Comparison of ENCODE assay signal across 9 mouse cellular contexts in genomic region chr9:61375802-61376561, GRCm38 (mm10). TPM values are rescaled to one million over a fixed set of nuclear protein-coding genes. Genes with fewer than 3 reads are reported as not detected.
DNase-seq lines count a peak whose midpoint lies in the region; ATAC-seq and TF ChIP-seq lines count a peak whose summit lies in the region.
"Had no signal": no experiment of that assay in that cellular context is flagged by ENCODE, and none has a peak within 500 bp of the region (broad histone marks: within the 10 kb centered on the region; RNA-seq: fewer than 3 reads in every experiment).

No protein-coding gene starts in this region.

- ATAC-seq in heart, embryonic 14.5 days (ENCODE audit: insufficient number of reproducible peaks, insufficient read depth, low FRiP score, low read depth) = no peak
- ATAC-seq in granulocyte monocyte progenitor cell, adult 5-6 weeks (replicated peaks; ENCODE audit: poor library complexity, severe bottlenecking) = 0 out of 2 replicates have a peak, but pooled peaks have one; percentile 12
- ATAC-seq in lung, postnatal 0 days = no peak
- no peak for ATAC-seq in activated CD4-positive, CD25-positive, alpha-beta regulatory T cell, adult 4 months

- H3K9me3 ChIP-seq in heart, embryonic 14.5 days (ENCODE audit: control insufficient read depth, low read length) = no peaks in the 10 kb centered on the region
- H3K9me3 ChIP-seq in MEL (replicated peaks; ENCODE audit: insufficient read depth, low read length) = no peaks in the 10 kb centered on the region
- no peaks in the 10 kb centered on the region for H3K9me3 ChIP-seq in lung, postnatal 0 days (ENCODE audit: low read length)

- peak; percentile 61 to 68 for TF ChIP-seq EP300 in MEL (IDR thresholded peaks at IDR 0.05; ENCODE audit: low read depth in 1 of 2, low read length in 2 of 2)
- TF ChIP-seq EP300 in lung, postnatal 0 days (IDR thresholded peaks at IDR 0.05) = no peak

- DNase-seq in heart, postnatal 14 days = no peak
- peak; percentile 57 for DNase-seq in MEL (ENCODE audit: low read depth, low spot score)
- no peak for DNase-seq in lung, postnatal 0 days (ENCODE audit: low spot score)
- DNase-seq in embryo, embryonic 10 days (ENCODE audit: low spot score) = no peak
- DNase-seq in cerebellum, postnatal 4 days (ENCODE audit: low spot score in 2 of 2) = no peak
- DNase-seq: cerebellum, postnatal 36 days had no signal

- no peak for TF ChIP-seq POLR2A in MEL (IDR thresholded peaks at IDR 0.05; ENCODE audit: control insufficient read depth in 1 of 2, insufficient read depth in 1 of 2, low read depth in 1 of 2, low read length in 2 of 2, poor library complexity in 1 of 2)

- 66% methylated on average over 11 of the region's 11 CpGs for WGBS in heart, embryonic 14.5 days
- 50% methylated on average over 11 of the region's 11 CpGs for WGBS in lung, postnatal 0 days

- intact Hi-C loops in heart, postnatal 14 days (cut with DNase I) = no loop called here

- peaks cover 33 to 83% of the 10 kb centered on the region in 2 experiments for H3K4me1 ChIP-seq in heart, embryonic 14.5 days (ENCODE audit: control insufficient read depth in 2 of 2, insufficient read depth in 2 of 2, low read length in 2 of 2)
- peaks cover 25 to 40% of the 10 kb centered on the region in 2 experiments for H3K4me1 ChIP-seq in MEL (ENCODE audit: control insufficient read depth in 1 of 2, insufficient read depth in 2 of 2, low read length in 2 of 2)
- peaks cover 32% of the 10 kb centered on the region for H3K4me1 ChIP-seq in lung, postnatal 0 days (ENCODE audit: insufficient read depth, low read depth, low read length)

- TF ChIP-seq RAD21 in MEL (IDR thresholded peaks at IDR 0.05; ENCODE audit: low read depth, low read length) = no peak

- H3K27ac ChIP-seq in heart, embryonic 14.5 days (replicated peaks in 1 of 2; ENCODE audit: control insufficient read depth in 1 of 2, insufficient read depth in 1 of 2, low read depth in 2 of 2, low read length in 2 of 2) = no peak overlapping the region
- H3K27ac ChIP-seq in MEL (ENCODE audit: control insufficient read depth, low read depth, low read length) = peak overlapping the region; percentile 58
- no peak overlapping the region for H3K27ac ChIP-seq in lung, postnatal 0 days (ENCODE audit: low read length)

- peak overlapping the region; percentile 25; the same call in 1 of the 2 replicates for H3K4me2 ChIP-seq in heart, embryonic 14.5 days (ENCODE audit: low read length)
- H3K4me2 ChIP-seq in lung, postnatal 0 days (replicated peaks; ENCODE audit: low read depth, low read length) = peak overlapping the region; percentile 17; the same call in 1 of the 2 replicates

- H3K79me2 ChIP-seq in MEL (ENCODE audit: control insufficient read depth, insufficient read depth, low read length, poor library complexity) = peaks cover 55% of the 10 kb centered on the region

- no peak for TF ChIP-seq CTCF in MEL (IDR thresholded peaks at IDR 0.05 in 2 of 3, conservative IDR thresholded peaks at IDR 0.05 in 1 of 3; ENCODE audit: control insufficient read depth in 1 of 3, insufficient read depth in 1 of 3, low read depth in 2 of 3, low read length in 3 of 3, poor library complexity in 1 of 3, severe bottlenecking in 1 of 3)
- TF ChIP-seq CTCF in lung, postnatal 0 days (IDR thresholded peaks at IDR 0.05) = no peak

- no peak overlapping the region for H3K9ac ChIP-seq in heart, embryonic 14.5 days (ENCODE audit: low read length)
- H3K9ac ChIP-seq in MEL (ENCODE audit: control insufficient read depth, low read depth, low read length, poor library complexity, severe bottlenecking) = peak overlapping the region; percentile 56
- H3K9ac ChIP-seq in lung, postnatal 0 days (replicated peaks; ENCODE audit: low read depth) = no peak overlapping the region

- peaks cover 16% of the 10 kb centered on the region for H3K36me3 ChIP-seq in heart, embryonic 14.5 days (ENCODE audit: control insufficient read depth, insufficient read depth, low read length)
- H3K36me3 ChIP-seq in MEL (ENCODE audit: control insufficient read depth in 1 of 2, insufficient read depth in 2 of 2, low read length in 2 of 2) = peaks cover 8 to 45% of the 10 kb centered on the region in 2 experiments
- no peaks in the 10 kb centered on the region for H3K36me3 ChIP-seq in lung, postnatal 0 days (ENCODE audit: insufficient read depth, low read length)

- H3K4me3 ChIP-seq in heart, embryonic 14.5 days (ENCODE audit: control insufficient read depth in 1 of 2, insufficient read depth in 1 of 2, low read depth in 1 of 2, low read length in 2 of 2) = no peak overlapping the region
- peak overlapping the region; percentile 28 to 87; a peak in 3 of 4 replicates for H3K4me3 ChIP-seq in MEL (ENCODE audit: control insufficient read depth in 1 of 2, insufficient read depth in 1 of 2, low read depth in 2 of 2, low read length in 2 of 2)
- H3K4me3 ChIP-seq in lung, postnatal 0 days (ENCODE audit: low read depth, low read length) = no peak overlapping the region

- peaks cover 62% of the 10 kb centered on the region for H3K27me3 ChIP-seq in heart, embryonic 14.5 days (ENCODE audit: control insufficient read depth, insufficient read depth, low read length)
- H3K27me3 ChIP-seq in MEL (ENCODE audit: control insufficient read depth in 1 of 2, insufficient read depth in 2 of 2, low read length in 2 of 2) = no peaks in the 10 kb centered on the region
- H3K27me3 ChIP-seq in lung, postnatal 0 days (replicated peaks; ENCODE audit: insufficient read depth, low read length) = no peaks in the 10 kb centered on the region

TF ChIP-seq in MEL, 35 proteins besides CTCF, POLR2A, EP300 and RAD21:
- TF ChIP-seq SIN3A (IDR thresholded peaks at IDR 0.05; ENCODE audit: low read length) (peak; percentile 37; the same call in 1 of the 2 replicates), TAL1 (IDR thresholded peaks at IDR 0.05; ENCODE audit: low read length) (peak; percentile 29; the same call in 1 of the 2 replicates), MXI1 (IDR thresholded peaks at IDR 0.05; ENCODE audit: low read depth, low read length) (no peak; the same call in 1 of the 2 replicates), MAZ (IDR thresholded peaks at IDR 0.05; ENCODE audit: low read depth, low read length) (no peak), ZMIZ1 (IDR thresholded peaks at IDR 0.05; ENCODE audit: low read depth, low read length) (no peak), NELFE (IDR thresholded peaks at IDR 0.05; ENCODE audit: low read depth, low read length) (no peak), BHLHE40 (IDR thresholded peaks at IDR 0.05; ENCODE audit: borderline replicate concordance, low read depth, low read length) (no peak), CHD2 (IDR thresholded peaks at IDR 0.05; ENCODE audit: low read length) (no peak), GABPA (IDR thresholded peaks at IDR 0.05; ENCODE audit: low read depth, low read length) (no peak), USF2 (IDR thresholded peaks at IDR 0.05; ENCODE audit: borderline replicate concordance in 1 of 2, insufficient read depth in 1 of 2, low read depth in 1 of 2, low read length in 2 of 2) (no peak), GATA1 (IDR thresholded peaks at IDR 0.05; ENCODE audit: low read depth, low read length) (peak; percentile 66), USF1 (IDR thresholded peaks at IDR 0.05; ENCODE audit: low read depth, low read length) (no peak)

RNA-seq across cellular contexts. Expression of gene Tle3, which starts 3.8 kb away (rescaled TPM):
- polyA plus RNA-seq in heart, embryonic 14.5 days (2014; fragmentation: Nextera tagmentation; extraction: Ambion mirVana) = 5.2 and 6.4 TPM in 2 replicates
- 10 to 100 TPM; 24.4 to 29.0 TPM for total RNA-seq in heart, postnatal 14 days (2021)
- 20.3 and 28.4 TPM in 2 replicates for total RNA-seq in MEL (2012; rRNA removed)
- 10 to 100 TPM in 1 of 2 experiments, not detected in 1; 26.8 TPM for polyA plus RNA-seq in MEL (2012; ENCODE audit: insufficient read depth in 1 of 2, insufficient read length in 2 of 2, low read depth in 1 of 2, low replicate concordance in 2 of 2, missing spikeins in 1 of 2)
- total RNA-seq in granulocyte monocyte progenitor cell, adult 5-6 weeks (2014; fragmentation: Nextera tagmentation) = 83.8 and 91.4 TPM in 2 replicates
- total RNA-seq in granulocyte monocyte progenitor cell, adult 5-6 weeks (2017) = 34.6 and 40.9 TPM in 2 replicates
- 16.2 and 16.3 TPM in 2 replicates for polyA plus RNA-seq in lung, postnatal 0 days (2015; fragmentation: Nextera tagmentation; extraction: Ambion mirVana)
- polyA plus RNA-seq in activated CD4-positive, CD25-positive, alpha-beta regulatory T cell, adult 4 months (2017; shearing (Covaris generic)) = 10 to 100 TPM; 20.4 to 21.1 TPM

Comparison
In these comparisons a context has a peak if more than half of its experiments do, and no peak if none do; other contexts are left out.
1. H3K4me3 ChIP-seq: peak in MEL (2 of 2); none in heart, embryonic 14.5 days (0 of 2) and lung, postnatal 0 days (single experiment).